Mouse (Mus musculus) forebrain, embryonic 16.5 days (tissue): ENCODE measurements at regions not wholly inside any gene's neighbourhood (a gene's known extent, or its start where the extent isn't known, plus 50 kb on each side); places are given as distances from the start of the nearest gene placed in this dataset.

Source experiments
- ATAC-seq: fragments of 200-750 bp; cut with Nextera tagmentation; 2 replicates; pipeline ENCODE4 v1.8.0; 2017; ENCODE audit warnings: mild to moderate bottlenecking, moderate library complexity
- H3K27ac ChIP-seq: fragments of 300-500 bp; sonication (generic); 2 replicates; pipeline ENCODE4 v1.5.1; 2014; ENCODE audit warnings: low read length, control low read depth
- H3K27me3 ChIP-seq: fragments of 300-500 bp; sonication (generic); replicated peaks from 2 replicates; pipeline ENCODE4 v1.6.1; 2014; ENCODE audit warnings: low read length; ENCODE audit not compliant: control insufficient read depth, insufficient read depth
- H3K36me3 ChIP-seq: fragments of 300-500 bp; sonication (generic); 2 replicates; pipeline ENCODE4 v1.6.1; 2014; ENCODE audit not compliant: control insufficient read depth, insufficient read depth
- H3K4me1 ChIP-seq: fragments of 300-500 bp; sonication (generic); replicated peaks from 2 replicates; pipeline ENCODE4 v1.6.1; 2014; ENCODE audit warnings: low read length; ENCODE audit not compliant: control insufficient read depth, insufficient read depth
- H3K4me2 ChIP-seq: fragments of 300-500 bp; sonication (generic); 2 replicates; pipeline ENCODE4 v1.6.1; 2014; ENCODE audit warnings: mild to moderate bottlenecking, low read length, control low read depth
- H3K4me3 ChIP-seq: fragments of 300-500 bp; sonication (generic); replicated peaks from 2 replicates; pipeline ENCODE4 v1.5.1; 2014; ENCODE audit warnings: mild to moderate bottlenecking, low read length, control low read depth
- H3K9ac ChIP-seq: fragments of 300-500 bp; sonication (generic); replicated peaks from 2 replicates; pipeline ENCODE4 v1.6.1; 2014; ENCODE audit warnings: low read depth, low read length, control low read depth
- H3K9me3 ChIP-seq: fragments of 300-500 bp; sonication (generic); 2 replicates; pipeline ENCODE4 v1.6.1; 2016; ENCODE audit warnings: low read length; ENCODE audit not compliant: control insufficient read depth
- WGBS: fragments of 180-500 bp; shearing (Covaris S2); extraction: QIAGEN DNeasy Blood & Tissue Kit; methylation state at CpG from one replicate; pipeline ENCODE4 v1.1.7; 2014; 5-methylcytosine and 5-hydroxymethylcytosine counted together

GRCm38 (mm10) chr6:89084437-89084836, 182.4 kb downstream of the Tpra1 start:
- Histone ChIP-seq H3K4me2 (no peak overlapping the region), H3K4me1 (no peaks in the 10 kb centered on the region), H3K9me3 (no peaks in the 10 kb centered on the region), H3K4me3 (no peak overlapping the region), H3K36me3 (no peaks in the 10 kb centered on the region), H3K27me3 (no peaks in the 10 kb centered on the region), H3K9ac (no peak overlapping the region), H3K27ac (no peak overlapping the region)
- ATAC-seq, result no peak
- 98% methylated on average over 3 of the region's 3 CpGs for whole genome bisulfite sequencing

GRCm38 (mm10) chr6:89085151-89085550, 183.1 kb downstream of the Tpra1 start:
- H3K27me3 ChIP-seq, result no peaks in the 10 kb centered on the region
- H3K9ac ChIP-seq, result no peak overlapping the region
- ATAC-seq, result no peak
- H3K4me1 ChIP-seq, result no peaks in the 10 kb centered on the region
- H3K9me3 ChIP-seq, result no peaks in the 10 kb centered on the region
- no peak overlapping the region for H3K4me3 ChIP-seq
- H3K27ac ChIP-seq, result no peak overlapping the region
- no peak overlapping the region for H3K4me2 ChIP-seq
- 80% methylated on average over 6 of the region's 6 CpGs for WGBS
- H3K36me3 ChIP-seq, result no peaks in the 10 kb centered on the region

- H3K9ac ChIP-seq, result no peak overlapping the region
- no peaks in the 10 kb centered on the region for H3K36me3 ChIP-seq
- no peak overlapping the region for H3K4me3 ChIP-seq
- no peaks in the 10 kb centered on the region for H3K9me3 ChIP-seq
- no peak overlapping the region for H3K4me2 ChIP-seq
- no peak for ATAC-seq
- no peaks in the 10 kb centered on the region for H3K4me1 ChIP-seq
- WGBS, result 69% methylated on average over 4 of the region's 4 CpGs
- no peak overlapping the region for H3K27ac ChIP-seq
- H3K27me3 ChIP-seq, result no peaks in the 10 kb centered on the region
These were observed 185.6 kb downstream of the Tpra1 start for GRCm38 (mm10) chr6:89087620-89088019.

GRCm38 (mm10) chr6:89090096-89090495, 188.0 kb downstream of the Tpra1 start:
- 86% methylated on average over 5 of the region's 5 CpGs for WGBS
- Histone ChIP-seq H3K27ac (no peak overlapping the region), H3K27me3 (no peaks in the 10 kb centered on the region), H3K4me1 (no peaks in the 10 kb centered on the region), H3K36me3 (no peaks in the 10 kb centered on the region), H3K4me3 (no peak overlapping the region), H3K4me2 (no peak overlapping the region), H3K9me3 (no peaks in the 10 kb centered on the region), H3K9ac (no peak overlapping the region)
- no peak for ATAC-seq

GRCm38 (mm10) chr6:89095911-89096310, 193.9 kb downstream of the Tpra1 start:
- 94% methylated on average over 14 of the region's 14 CpGs for WGBS
- H3K4me2 ChIP-seq, result no peak overlapping the region
- no peaks in the 10 kb centered on the region for H3K27me3 ChIP-seq
- no peak overlapping the region for H3K9ac ChIP-seq
- H3K9me3 ChIP-seq, result no peaks in the 10 kb centered on the region
- ATAC-seq, result no peak
- no peaks in the 10 kb centered on the region for H3K36me3 ChIP-seq
- no peak overlapping the region for H3K4me3 ChIP-seq
- no peaks in the 10 kb centered on the region for H3K4me1 ChIP-seq
- no peak overlapping the region for H3K27ac ChIP-seq

- WGBS, result 91% methylated on average over 8 of the region's 8 CpGs
- Histone ChIP-seq H3K9me3 (no peaks in the 10 kb centered on the region), H3K9ac (no peak overlapping the region), H3K36me3 (no peaks in the 10 kb centered on the region), H3K4me3 (no peak overlapping the region), H3K4me1 (no peaks in the 10 kb centered on the region), H3K27ac (no peak overlapping the region), H3K4me2 (no peak overlapping the region), H3K27me3 (no peaks in the 10 kb centered on the region)
- ATAC-seq, result no peak
These were observed 195.5 kb downstream of the Tpra1 start for GRCm38 (mm10) chr6:89097531-89097930.

GRCm38 (mm10) chr6:89119241-89119640, 217.2 kb downstream of the Tpra1 start:
- no peak overlapping the region for H3K27ac ChIP-seq
- 85% methylated on average over 1 of the region's 1 CpGs for WGBS
- H3K27me3 ChIP-seq, result no peaks in the 10 kb centered on the region
- H3K9me3 ChIP-seq, result no peaks in the 10 kb centered on the region
- no peak overlapping the region for H3K4me2 ChIP-seq
- ATAC-seq, result no peak
- H3K4me1 ChIP-seq, result no peaks in the 10 kb centered on the region; the same call in 1 of the 2 replicates
- H3K9ac ChIP-seq, result no peak overlapping the region
- no peaks in the 10 kb centered on the region for H3K36me3 ChIP-seq
- no peak overlapping the region for H3K4me3 ChIP-seq

- Histone ChIP-seq H3K36me3 (no peaks in the 10 kb centered on the region), H3K27ac (no peak overlapping the region), H3K27me3 (no peaks in the 10 kb centered on the region), H3K4me2 (no peak overlapping the region), H3K4me3 (no peak overlapping the region), H3K9me3 (no peaks in the 10 kb centered on the region), H3K9ac (no peak overlapping the region), H3K4me1 (no peaks in the 10 kb centered on the region; the same call in 1 of the 2 replicates)
- no peak for ATAC-seq
- 66% methylated on average over 4 of the region's 4 CpGs for whole genome bisulfite sequencing
These were observed 219.1 kb downstream of the Tpra1 start for GRCm38 (mm10) chr6:89121023-89121745.

- no peaks in the 10 kb centered on the region for H3K9me3 ChIP-seq
- H3K27me3 ChIP-seq, result no peaks in the 10 kb centered on the region
- H3K4me1 ChIP-seq, result no peaks in the 10 kb centered on the region; the same call in 1 of the 2 replicates
- WGBS, result 67% methylated on average over 3 of the region's 3 CpGs
- H3K36me3 ChIP-seq, result no peaks in the 10 kb centered on the region
- H3K27ac ChIP-seq, result no peak overlapping the region
- no peak overlapping the region for H3K9ac ChIP-seq
- ATAC-seq, result no peak
- H3K4me3 ChIP-seq, result no peak overlapping the region
- H3K4me2 ChIP-seq, result no peak overlapping the region
These were observed 219.7 kb downstream of the Tpra1 start for GRCm38 (mm10) chr6:89121746-89122070.

- no peaks in the 10 kb centered on the region for H3K4me1 ChIP-seq
- H3K27ac ChIP-seq, result no peak overlapping the region
- H3K27me3 ChIP-seq, result no peaks in the 10 kb centered on the region
- no peak overlapping the region for H3K4me3 ChIP-seq
- 62% methylated on average over 9 of the region's 9 CpGs for WGBS
- H3K9me3 ChIP-seq, result no peaks in the 10 kb centered on the region
- H3K9ac ChIP-seq, result no peak overlapping the region
- no peak for ATAC-seq
- no peak overlapping the region for H3K4me2 ChIP-seq
- no peaks in the 10 kb centered on the region for H3K36me3 ChIP-seq
These were observed 223.9 kb downstream of the Tpra1 start for GRCm38 (mm10) chr6:89125916-89126315.
